Mouse (Mus musculus) MEL (cell line): ENCODE results near the gene Atp8b4.

Experiments
- CTCF ChIP-seq, 3 experiments: IDR thresholded peaks in 2 of 3; conservative IDR thresholded peaks in 1 of 3; 2 replicates each; pipeline ENCODE4 v1.5.1; 2011 to 2012; ENCODE audit warnings: low read length in 3 of 3, low read depth in 2 of 3, mild to moderate bottlenecking in 2 of 3, improper control_type of control experiment in 1 of 3, inconsistent platforms in 1 of 3, mixed read lengths in 1 of 3, moderate library complexity in 1 of 3; ENCODE audit not compliant: control insufficient read depth in 1 of 3, insufficient read depth in 1 of 3, poor library complexity in 1 of 3, severe bottlenecking in 1 of 3
- E2F4 ChIP-seq: IDR thresholded peaks from 2 replicates; pipeline ENCODE4 v1.6.1; 2011; ENCODE audit warnings: low read depth, low read length, improper control_type of control experiment, borderline replicate concordance
- EP300 ChIP-seq, 2 experiments: IDR thresholded peaks; 2 replicates each; pipeline ENCODE4 v1.6.1; 2011; ENCODE audit warnings: improper control_type of control experiment in 2 of 2, low read length in 2 of 2, low read depth in 1 of 2, mild to moderate bottlenecking in 1 of 2
- GABPA ChIP-seq: IDR thresholded peaks from 2 replicates; pipeline ENCODE4 v1.6.1; 2012; ENCODE audit warnings: low read depth, mild to moderate bottlenecking, inconsistent platforms, low read length, improper control_type of control experiment, moderate library complexity
- MAX ChIP-seq: IDR thresholded peaks from 2 replicates; pipeline ENCODE4 v1.6.1; 2011; ENCODE audit warnings: low read length, improper control_type of control experiment
- MAZ ChIP-seq: IDR thresholded peaks from 2 replicates; pipeline ENCODE4 v1.6.1; 2012; ENCODE audit warnings: low read depth, mild to moderate bottlenecking, inconsistent platforms, low read length, improper control_type of control experiment
- MYC ChIP-seq: IDR thresholded peaks from 2 replicates; pipeline ENCODE4 v1.6.1; 2011; ENCODE audit warnings: low read depth, mild to moderate bottlenecking, low read length, improper control_type of control experiment, moderate library complexity
- POLR2A ChIP-seq, 2 experiments: IDR thresholded peaks; 2 replicates each; pipeline ENCODE4 v1.6.1; 2011 to 2012; ENCODE audit warnings: low read length in 2 of 2, mild to moderate bottlenecking in 2 of 2, control low read depth in 1 of 2, improper control_type of control experiment in 1 of 2, low read depth in 1 of 2, moderate library complexity in 1 of 2; ENCODE audit not compliant: control insufficient read depth in 1 of 2, insufficient read depth in 1 of 2, poor library complexity in 1 of 2
- SMC3 ChIP-seq: IDR thresholded peaks from 2 replicates; pipeline ENCODE4 v1.6.1; 2011; ENCODE audit warnings: low read depth, low read length, improper control_type of control experiment

DNA sequence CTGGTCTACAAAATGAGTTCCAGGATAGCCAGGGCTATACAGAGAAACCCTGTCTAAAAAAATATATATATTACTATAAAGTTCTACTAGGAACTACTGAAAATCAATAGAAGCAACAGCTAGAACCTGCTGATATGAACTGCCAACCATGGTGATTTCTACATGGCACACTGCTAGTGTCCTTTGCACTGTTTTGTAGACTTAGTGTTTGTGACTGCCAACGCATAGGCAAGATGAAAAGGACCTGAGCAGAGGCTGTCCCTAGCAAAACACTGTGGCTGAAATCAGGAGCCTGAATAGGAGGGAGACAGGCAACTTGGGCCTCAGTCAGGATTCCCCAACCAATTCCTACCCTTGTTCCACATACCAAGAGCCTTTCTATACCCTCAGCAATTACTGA lies 141.2 kb downstream of the Atp8b4 start:
- TF ChIP-seq CTCF (IDR thresholded peaks at IDR 0.05 in 2 of 3, conservative IDR thresholded peaks at IDR 0.05 in 1 of 3; ENCODE audit: control insufficient read depth in 1 of 3, insufficient read depth in 1 of 3, low read depth in 2 of 3, low read length in 3 of 3, poor library complexity in 1 of 3, severe bottlenecking in 1 of 3): no peak
- TF ChIP-seq GABPA: no peak
- no peak for TF ChIP-seq POLR2A (IDR thresholded peaks at IDR 0.05; ENCODE audit: control insufficient read depth in 1 of 2, insufficient read depth in 1 of 2, low read depth in 1 of 2, low read length in 2 of 2, poor library complexity in 1 of 2)
- no peak for TF ChIP-seq MYC
- TF ChIP-seq EP300 (IDR thresholded peaks at IDR 0.05; ENCODE audit: low read depth in 1 of 2, low read length in 2 of 2): no peak
- no peak for TF ChIP-seq SMC3
- TF ChIP-seq MAZ: no peak
- TF ChIP-seq MAX: no peak
- TF ChIP-seq E2F4: no peak
